Mouse (Mus musculus) myocyte (in vitro differentiated cells): Measurements from ENCODE around the gene Cep85l.

ENCODE experiments used
- E2F4 ChIP-seq: IDR thresholded peaks from one replicate; pipeline ENCODE4 v1.6.1; 2011; ENCODE audit warnings: mild to moderate bottlenecking, control low read depth, moderate library complexity; ENCODE audit not compliant: insufficient read depth
- MAX ChIP-seq: IDR thresholded peaks from one replicate; pipeline ENCODE4 v1.6.1; 2011; ENCODE audit warnings: low read depth, mild to moderate bottlenecking, control low read depth
- MYOG ChIP-seq, 3 experiments: IDR thresholded peaks; one replicate each; pipeline ENCODE4 v1.6.1; 2011; ENCODE audit warnings: control low read depth in 2 of 3, low read depth in 2 of 3, mild to moderate bottlenecking in 2 of 3; ENCODE audit not compliant: insufficient read length in 2 of 3, control insufficient read depth in 1 of 3, insufficient read depth in 1 of 3
- POLR2A ChIP-seq: IDR thresholded peaks from one replicate; pipeline ENCODE4 v1.6.1; 2011; ENCODE audit warnings: low read depth, mild to moderate bottlenecking, control low read depth, moderate library complexity; ENCODE audit not compliant: insufficient read length
- TCF12 ChIP-seq: IDR thresholded peaks from one replicate; pipeline ENCODE4 v1.6.1; 2011; ENCODE audit warnings: mild to moderate bottlenecking, control low read depth; ENCODE audit not compliant: poor library complexity, insufficient read depth, severe bottlenecking
- TCF3 ChIP-seq: IDR thresholded peaks from one replicate; pipeline ENCODE4 v1.6.1; 2011; ENCODE audit warnings: low read depth, control low read depth; ENCODE audit not compliant: insufficient read length
- USF1 ChIP-seq: IDR thresholded peaks from one replicate; pipeline ENCODE4 v1.6.1; 2011; ENCODE audit warnings: low read depth, mild to moderate bottlenecking, control low read depth, moderate library complexity

- TF ChIP-seq USF1 (no peak), POLR2A (no peak), E2F4 (no peak), MYOG (IDR thresholded peaks at IDR 0.05; ENCODE audit: control insufficient read depth in 1 of 3, insufficient read depth in 1 of 3, insufficient read length in 2 of 3, low read depth in 2 of 3) (no peak), MAX (no peak), TCF12 (no peak), TCF3 (no peak)
Observed at GRCm38 (mm10) chr10:53420069-53420468, 40.3 kb upstream of the Cep85l start.
